Mouse (Mus musculus) liver, postnatal 0 days (tissue): Measurements from ENCODE around the gene Npcd.

Experiments
- CTCF ChIP-seq: sonication (generic); IDR thresholded peaks from 2 replicates; pipeline ENCODE4 v1.5.1; 2016; ENCODE audit warnings: antibody characterized with exemption, low read depth
- EP300 ChIP-seq: IDR thresholded peaks from 2 replicates; pipeline ENCODE4 v1.6.1; 2016; ENCODE audit warnings: antibody characterized with exemption, low read depth, mild to moderate bottlenecking

DNA sequence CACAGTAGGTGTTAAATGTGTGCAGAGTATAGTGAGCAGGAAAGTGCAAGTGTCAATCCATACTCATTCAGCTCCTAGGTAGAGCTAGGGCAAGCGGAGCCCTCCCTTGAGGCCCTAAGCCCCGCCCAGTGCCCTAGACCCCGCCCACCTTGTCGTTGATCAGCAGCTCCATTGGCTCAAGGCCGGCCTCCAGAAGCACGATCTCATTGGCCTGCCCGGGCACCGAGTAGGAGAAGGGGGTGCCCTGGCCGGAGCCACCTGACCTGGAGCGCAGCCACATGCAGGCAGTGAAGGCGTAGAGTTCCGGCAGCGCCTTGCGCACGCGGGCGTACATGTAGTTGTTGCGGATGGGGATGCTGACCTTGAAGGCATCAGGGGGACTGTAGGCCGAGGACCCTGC is 41.6 kb downstream of the Npcd start:
- TF ChIP-seq CTCF (no peak), EP300 (no peak)
